Mouse (Mus musculus) thymus, postnatal 10 days (tissue): Measurements from ENCODE around the gene Crnkl1.

ENCODE experiments used
- DNase-seq, 2 experiments: peaks; one replicate each; pipeline ENCODE4 v3.0.0; 2021; ENCODE audit warnings: low spot score in 2 of 2

Gene Crnkl1

GRCm38 (mm10) chr2:145874879-145875482, 59.8 kb downstream of the Crnkl1 start:
- DNase-seq, result no peak

DNA sequence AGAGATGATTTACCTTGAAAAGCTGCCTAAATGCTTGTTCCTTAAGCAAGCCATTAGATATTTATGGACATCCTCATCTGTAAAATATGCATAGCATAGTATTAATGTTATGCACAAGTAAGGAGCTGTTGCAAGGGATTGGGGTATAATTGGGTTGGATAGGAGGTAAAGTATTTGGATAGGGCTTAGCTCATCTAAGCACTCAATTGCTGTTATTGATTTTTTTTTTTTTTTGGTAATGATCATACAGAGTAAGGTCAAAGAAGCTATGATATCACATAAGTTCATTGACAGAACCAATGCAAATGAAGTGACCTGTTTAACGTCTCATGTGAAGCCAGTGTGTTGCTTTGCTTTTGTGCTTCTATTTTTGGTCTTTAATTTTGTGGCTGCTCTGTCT, 60.9 kb downstream of the Crnkl1 start:
- DNase-seq, result no peak

- DNase-seq, result no peak
Measured at GRCm38 (mm10) chr2:145872099-145872498, 62.7 kb downstream of the Crnkl1 start.

- DNase-seq, result no peak
Measured at GRCm38 (mm10) chr2:145871308-145871707, 63.5 kb downstream of the Crnkl1 start.
